Mouse (Mus musculus): ENCODE measurements around the gene Vamp4.

Vamp4 gene

GRCm38 (mm10) chr1:162648416-162648815, 78.1 kb downstream of the Vamp4 start:
- DNase-seq (ENCODE audit: low spot score) = no peak

All from T-cell, adult 2 months (primary cell).